Mouse (Mus musculus) embryonic facial prominence, embryonic 12.5 days (tissue): Measurements from ENCODE around the gene Prr15l. TPM values are rescaled to one million over a fixed set of nuclear protein-coding genes. Genes with fewer than 3 reads are reported as not detected.
A peak's percentile ranks its signal among the peaks of the same experiment; 100 is the strongest.

ENCODE experiments used
- ATAC-seq: fragments of 200-750 bp; cut with Nextera tagmentation; 2 replicates; pipeline ENCODE4 v1.8.0; 2017; ENCODE audit not compliant: insufficient number of reproducible peaks, insufficient read depth, low FRiP score, low TSS enrichment
- H3K27ac ChIP-seq: fragments of 300-500 bp; sonication (generic); 2 replicates; pipeline ENCODE4 v1.5.1; 2016; ENCODE audit warnings: mild to moderate bottlenecking
- H3K27me3 ChIP-seq: fragments of 300-500 bp; sonication (generic); 2 replicates; pipeline ENCODE4 v1.6.1; 2016; ENCODE audit warnings: mild to moderate bottlenecking, moderate library complexity
- H3K36me3 ChIP-seq: fragments of 300-500 bp; sonication (generic); 2 replicates; pipeline ENCODE4 v1.6.1; 2016; ENCODE audit warnings: mild to moderate bottlenecking
- H3K4me1 ChIP-seq: fragments of 300-500 bp; sonication (generic); 2 replicates; pipeline ENCODE4 v1.6.1; 2016
- H3K4me2 ChIP-seq: fragments of 300-500 bp; sonication (generic); replicated peaks from 2 replicates; pipeline ENCODE4 v1.6.1; 2016; ENCODE audit warnings: mild to moderate bottlenecking, moderate library complexity
- H3K4me3 ChIP-seq: fragments of 300-500 bp; sonication (generic); 2 replicates; pipeline ENCODE4 v1.5.1; 2016; ENCODE audit warnings: mild to moderate bottlenecking
- H3K9ac ChIP-seq: fragments of 300-500 bp; sonication (generic); 2 replicates; pipeline ENCODE4 v1.6.1; 2016; ENCODE audit warnings: mild to moderate bottlenecking, moderate library complexity
- H3K9me3 ChIP-seq: fragments of 300-500 bp; sonication (generic); 2 replicates; pipeline ENCODE4 v1.6.1; 2016; ENCODE audit warnings: mild to moderate bottlenecking, moderate library complexity
- WGBS: fragments of 180-500 bp; shearing (Covaris S2); methylation state at CpG from one replicate; pipeline ENCODE4 v1.1.7; 2016; 5-methylcytosine and 5-hydroxymethylcytosine counted together
- polyA plus RNA-seq: library from polyadenylated mRNA; unstranded; fragments of >200 nt; fragmentation: Nextera tagmentation; extraction: Ambion mirVana; gene quantifications from 2 replicates; pipeline ENCODE4 v1.2.1, GENCODE M21; 2016

Gene Prr15l
- polyA plus RNA-seq, 1 experiment from 2014 or later = 2.4 TPM

DNA sequence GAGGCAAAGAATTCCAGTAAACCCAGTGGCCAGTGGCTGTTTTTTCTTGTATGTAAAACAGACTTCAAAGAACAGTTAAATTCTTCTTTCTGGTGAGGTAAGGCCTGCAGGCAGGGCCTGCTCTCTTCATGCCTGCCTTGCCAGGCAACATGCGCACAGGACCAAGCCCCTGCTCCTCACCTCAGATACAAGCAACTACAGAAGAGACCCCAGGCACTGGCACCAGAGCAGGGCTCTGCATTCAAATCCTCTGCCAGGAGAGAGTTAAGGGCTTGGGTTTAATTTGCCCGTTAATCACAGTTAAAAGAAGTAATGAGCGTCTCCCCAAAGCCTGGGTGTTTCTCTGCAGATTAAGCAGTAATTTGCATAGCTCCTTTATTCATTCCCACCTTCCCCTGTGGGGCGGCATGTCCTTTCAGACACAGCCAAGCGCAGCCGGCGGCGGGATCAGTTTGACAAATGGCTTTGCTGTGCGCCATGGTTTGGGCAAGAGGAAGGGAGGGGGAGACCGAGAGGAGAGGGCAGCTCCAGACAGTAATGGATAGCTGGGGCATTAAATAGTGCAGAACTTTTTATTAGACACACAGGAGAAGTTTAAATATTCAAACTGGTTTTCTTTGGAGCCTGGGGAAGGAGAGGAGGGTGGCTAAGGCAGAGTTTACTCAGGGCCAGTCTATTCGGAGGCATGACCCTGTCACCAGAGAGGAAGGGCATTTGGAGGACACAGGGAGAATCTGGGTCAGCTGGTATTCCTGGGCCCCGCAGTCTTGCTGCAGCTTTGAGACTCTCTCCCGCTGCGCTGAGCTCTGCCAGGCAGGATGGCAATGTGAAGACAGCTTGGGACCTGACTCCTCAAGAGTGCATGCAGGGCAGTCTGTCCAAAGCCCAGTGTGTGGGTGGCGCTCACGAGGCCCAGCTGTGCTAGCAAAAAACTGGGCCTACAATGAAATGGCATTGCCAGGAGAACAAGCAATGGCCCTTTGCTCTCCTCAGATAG is 25.0 kb upstream of the Prr15l start:
- no peak overlapping the region for H3K4me2 ChIP-seq

DNA sequence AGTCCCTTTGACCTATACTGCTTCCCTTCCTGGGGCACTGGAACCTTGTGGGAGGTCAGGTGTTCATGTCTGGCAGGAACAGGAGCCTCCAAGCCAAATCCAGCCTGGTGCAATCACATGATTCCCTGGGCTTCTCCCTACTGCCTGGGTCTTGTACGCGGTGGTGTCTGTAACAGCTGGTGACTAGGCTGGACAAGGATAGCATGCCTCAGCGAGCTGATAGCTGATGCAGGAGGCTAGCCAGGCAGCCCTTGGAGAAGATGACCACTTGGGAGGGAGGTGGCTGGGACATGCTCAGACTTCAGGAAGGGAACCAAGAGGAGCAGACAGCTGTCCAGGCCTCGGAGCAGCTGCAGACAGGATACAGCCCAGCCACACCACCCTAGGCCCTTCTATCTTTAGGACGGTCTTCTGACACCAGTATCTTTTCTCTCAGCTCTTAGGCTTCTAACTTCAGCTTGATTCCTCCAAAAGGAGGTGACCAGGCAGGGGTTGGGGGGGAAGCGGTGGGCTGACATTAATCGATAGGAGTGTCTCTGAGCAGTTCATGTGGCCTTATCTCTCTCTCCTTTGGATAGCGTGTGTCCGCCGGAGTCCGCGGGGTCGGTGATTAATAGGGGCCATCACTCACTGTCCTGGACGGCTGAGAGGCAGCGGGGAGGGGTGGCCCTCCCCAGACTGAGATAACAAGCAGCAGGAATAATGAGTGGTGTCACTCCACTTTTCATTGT is 21.3 kb upstream of the Prr15l start:
- Histone ChIP-seq H3K4me2 (no peak overlapping the region), H3K27me3 (no peaks in the 10 kb centered on the region), H3K9me3 (no peaks in the 10 kb centered on the region), H3K4me1 (peaks cover 14% of the 10 kb centered on the region), H3K36me3 (peaks cover 35% of the 10 kb centered on the region), H3K9ac (no peak overlapping the region), H3K4me3 (no peak overlapping the region), H3K27ac (no peak overlapping the region; the same call in 1 of the 2 replicates)
- no peak for ATAC-seq
- 66% methylated on average over 15 of the region's 15 CpGs for WGBS

More for the DNA sequence above, 25.0 kb upstream of the Prr15l start:
- H3K27me3 ChIP-seq = no peaks in the 10 kb centered on the region
- H3K4me3 ChIP-seq = no peak overlapping the region
- no peak for ATAC-seq
- WGBS = 22% methylated on average over 16 of the region's 16 CpGs
- no peak overlapping the region for H3K9ac ChIP-seq
- no peaks in the 10 kb centered on the region for H3K9me3 ChIP-seq
- H3K36me3 ChIP-seq = peaks cover 17% of the 10 kb centered on the region
- 0 out of 2 replicates have a peak overlapping the region, but pooled peaks have one; percentile 46 for H3K27ac ChIP-seq
- peaks cover 26% of the 10 kb centered on the region for H3K4me1 ChIP-seq

DNA sequence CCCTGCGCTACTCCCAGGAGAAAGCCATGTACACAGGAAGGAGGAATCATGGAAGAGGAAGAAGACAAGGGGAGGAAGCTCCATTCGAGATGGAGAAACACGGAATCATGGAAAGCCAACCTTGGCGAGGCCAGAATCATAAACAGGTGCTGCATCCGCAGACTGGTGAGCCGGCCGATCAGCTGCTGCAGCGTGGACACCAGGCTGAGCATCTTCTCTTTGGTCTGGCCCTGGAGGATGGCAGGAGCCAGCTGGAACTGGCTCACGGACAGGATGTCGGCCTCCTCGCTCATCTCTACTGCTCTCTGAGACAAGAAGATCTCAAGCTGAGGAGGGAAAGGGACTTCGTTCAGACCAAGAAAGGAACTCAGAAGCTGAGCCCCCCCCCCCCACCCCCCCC is 19.3 kb upstream of the Prr15l start:
- H3K36me3 ChIP-seq = peaks cover 45% of the 10 kb centered on the region
- no peaks in the 10 kb centered on the region for H3K9me3 ChIP-seq
- H3K9ac ChIP-seq = no peak overlapping the region
- no peak overlapping the region for H3K4me2 ChIP-seq
- 0 out of 2 replicates have a peak, but pooled peaks cover under 1% of the 10 kb centered on the region for H3K4me1 ChIP-seq
- no peak overlapping the region for H3K4me3 ChIP-seq
- H3K27ac ChIP-seq = no peak overlapping the region
- no peaks in the 10 kb centered on the region for H3K27me3 ChIP-seq
- 82% methylated on average over 12 of the region's 12 CpGs for WGBS
- ATAC-seq = no peak

DNA sequence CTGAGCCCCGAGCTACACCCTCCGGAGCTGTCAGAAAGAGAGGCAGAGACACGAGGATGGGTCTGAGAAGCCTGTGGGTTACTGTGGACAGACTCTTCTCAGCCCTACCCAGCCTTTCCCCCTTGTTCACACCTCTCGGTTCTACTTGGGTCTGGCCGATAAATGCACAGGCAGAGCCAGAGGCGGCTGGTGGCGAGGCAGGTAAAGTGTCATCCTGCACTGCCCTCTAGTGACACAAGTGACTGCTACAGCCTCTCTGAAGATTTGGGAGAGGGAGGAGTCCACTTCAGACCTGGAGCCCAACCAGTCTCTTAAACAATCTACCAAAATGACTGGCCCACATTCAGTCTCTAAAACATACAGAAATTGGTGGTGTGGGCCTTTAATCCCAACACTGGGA is 17.9 kb upstream of the Prr15l start:
- no peaks in the 10 kb centered on the region for H3K27me3 ChIP-seq
- no peak overlapping the region for H3K27ac ChIP-seq
- peaks cover 45% of the 10 kb centered on the region for H3K36me3 ChIP-seq
- no peak overlapping the region for H3K4me3 ChIP-seq
- ATAC-seq = 0 out of 2 replicates have a peak, but pooled peaks have one; percentile 31
- WGBS = 25% methylated on average over 7 of the region's 7 CpGs
- H3K4me1 ChIP-seq = peaks cover 4% of the 10 kb centered on the region
- no peaks in the 10 kb centered on the region for H3K9me3 ChIP-seq
- H3K4me2 ChIP-seq = no peak overlapping the region
- H3K9ac ChIP-seq = no peak overlapping the region

DNA sequence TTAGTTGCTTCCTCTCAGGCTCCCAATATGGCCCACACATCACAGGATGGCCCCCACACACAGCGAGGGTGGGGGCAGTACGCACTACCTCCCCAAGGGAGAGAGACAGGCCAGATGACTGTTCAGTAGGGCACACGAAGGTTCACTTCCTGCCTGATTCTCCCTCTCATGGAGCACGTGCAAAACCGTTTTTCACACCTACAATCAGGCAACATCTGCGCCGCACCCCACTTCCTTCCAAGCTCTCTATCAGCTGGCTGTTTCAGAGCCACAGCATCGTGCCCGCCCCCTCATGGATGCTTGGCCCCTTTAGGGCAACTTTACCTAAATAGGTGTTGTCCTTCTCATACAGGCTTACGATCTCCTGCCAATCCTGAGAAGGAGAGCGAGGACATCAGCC is 15.2 kb upstream of the Prr15l start:
- 80% methylated on average over 11 of the region's 11 CpGs for WGBS
- Histone ChIP-seq H3K9ac (no peak overlapping the region), H3K27me3 (no peaks in the 10 kb centered on the region), H3K27ac (no peak overlapping the region), H3K9me3 (no peaks in the 10 kb centered on the region), H3K4me2 (no peak overlapping the region), H3K36me3 (peaks cover 31% of the 10 kb centered on the region), H3K4me3 (no peak overlapping the region), H3K4me1 (peaks cover 11% of the 10 kb centered on the region)
- no peak for ATAC-seq

DNA sequence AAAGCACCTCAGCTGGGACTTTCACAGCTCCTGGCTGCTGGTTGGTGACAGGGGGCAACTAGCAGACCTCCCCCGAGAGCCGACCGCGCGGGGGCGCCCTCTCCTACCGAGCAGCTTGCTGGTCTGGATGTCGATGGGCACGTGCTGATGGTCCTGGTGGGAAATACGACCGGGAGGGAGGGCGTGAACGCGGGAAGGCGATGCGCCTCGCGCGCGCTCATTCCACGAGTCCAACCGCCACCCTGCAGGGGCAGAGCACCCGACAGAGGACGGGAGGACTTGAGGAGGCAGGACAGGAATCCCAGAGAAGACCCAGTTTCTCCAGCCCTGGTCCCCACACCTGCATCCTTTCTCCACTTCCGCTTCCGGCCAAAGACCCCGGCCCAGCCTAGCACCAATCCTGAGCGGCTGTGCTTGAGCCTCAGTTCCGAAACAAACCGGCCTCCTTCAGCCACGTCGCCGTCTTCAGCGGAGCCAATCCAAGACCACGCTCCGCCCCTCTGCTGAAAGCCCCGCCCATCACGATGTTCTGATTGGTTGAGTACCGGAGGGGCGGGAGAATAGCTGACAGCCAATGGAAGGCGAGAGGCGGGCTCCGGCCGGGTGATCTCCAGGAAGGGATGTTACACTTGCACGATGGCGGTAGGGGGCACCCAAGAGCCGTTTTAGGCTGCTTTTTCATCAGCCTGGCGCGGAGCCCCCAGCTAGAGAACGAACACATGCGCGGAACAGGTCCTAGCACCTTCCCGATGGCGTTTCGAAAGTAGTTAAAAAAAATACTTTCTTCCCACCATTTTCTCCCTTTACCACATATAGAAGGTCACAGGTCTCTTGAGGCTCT is 11.6 kb upstream of the Prr15l start, which contains the start of gene Cdk5rap3:
Gene Cdk5rap3, minus strand, starts transcription at position 453 of the 841 bp plus-strand sequence.
- H3K9me3 ChIP-seq = no peaks in the 10 kb centered on the region
- H3K4me3 ChIP-seq = peak within 1 kb of the TSS; percentile 84
- H3K9ac ChIP-seq = peak within 1 kb of the TSS; percentile 78
- peak within 1 kb of the TSS; percentile 93 for H3K4me2 ChIP-seq
- WGBS = under 1% methylated on average over 55 of the region's 55 CpGs
- 0 out of 2 replicates have a peak, but pooled peaks cover 5% of the 10 kb centered on the region for H3K27me3 ChIP-seq
- H3K27ac ChIP-seq = peak within 1 kb of the TSS; percentile 23; the same call in 1 of the 2 replicates
- H3K36me3 ChIP-seq = peaks cover 14% of the 10 kb centered on the region
- ATAC-seq = peak; percentile 94
- H3K4me1 ChIP-seq = peaks cover 11% of the 10 kb centered on the region

DNA sequence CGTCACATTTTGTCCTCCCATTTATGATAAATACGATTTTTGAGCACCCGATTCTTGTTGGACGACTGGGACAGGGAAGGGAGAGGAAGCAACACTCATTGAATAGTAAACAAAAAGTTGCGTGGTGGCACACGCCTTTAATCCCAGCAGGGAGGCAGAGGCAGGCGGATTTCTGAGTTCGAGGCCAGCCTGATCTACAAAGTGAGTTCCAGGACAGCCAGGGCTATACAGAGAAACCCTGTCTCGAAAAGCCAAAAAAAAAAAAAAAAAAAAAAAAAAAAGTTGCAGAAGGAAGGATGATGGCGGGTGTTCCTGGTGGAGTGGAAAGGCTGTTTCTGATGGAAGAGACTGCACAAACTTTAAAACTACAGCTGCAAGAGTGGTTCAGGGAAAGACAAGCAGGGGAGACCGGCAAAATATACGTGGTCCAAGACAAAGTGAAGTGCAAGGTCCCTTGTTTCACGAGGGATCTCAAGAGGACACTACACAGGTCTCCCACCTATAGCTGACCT is 11.0 kb upstream of the Prr15l start:
- H3K27ac ChIP-seq = no peak overlapping the region
- ATAC-seq = no peak

DNA sequence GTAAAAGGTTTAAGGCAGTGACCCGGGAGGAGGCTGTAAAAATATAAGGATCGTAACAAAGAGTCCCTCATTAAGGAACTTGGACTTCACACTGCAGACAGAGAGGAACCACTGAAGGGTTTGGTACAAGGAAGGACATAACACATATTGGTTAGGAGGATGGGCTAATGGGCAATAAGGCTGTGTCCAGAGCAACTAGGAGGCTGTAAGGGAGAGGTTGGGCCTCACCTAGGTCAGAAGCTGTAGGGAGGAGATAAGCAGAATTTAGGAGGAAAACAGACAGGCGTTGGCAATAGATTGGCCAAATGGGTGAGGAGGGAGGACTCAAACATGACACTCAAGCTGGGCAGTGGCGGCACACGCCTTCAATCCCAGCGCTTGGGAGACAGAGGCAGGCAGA is 10.5 kb upstream of the Prr15l start:
- no peaks in the 10 kb centered on the region for H3K9me3 ChIP-seq
- H3K36me3 ChIP-seq = 0 out of 2 replicates have a peak, but pooled peaks cover 3% of the 10 kb centered on the region
- no peak for ATAC-seq
- 0 out of 2 replicates have a peak, but pooled peaks cover 5% of the 10 kb centered on the region for H3K27me3 ChIP-seq
- peaks cover 11% of the 10 kb centered on the region for H3K4me1 ChIP-seq
- H3K9ac ChIP-seq = no peak overlapping the region
- no peak overlapping the region for H3K4me3 ChIP-seq
- WGBS = 89% methylated on average over 6 of the region's 6 CpGs
- no peak overlapping the region for H3K4me2 ChIP-seq
- no peak overlapping the region for H3K27ac ChIP-seq

More for the DNA sequence above, 11.0 kb upstream of the Prr15l start:
- H3K9ac ChIP-seq = no peak overlapping the region
- 0 out of 2 replicates have a peak, but pooled peaks cover 5% of the 10 kb centered on the region for H3K27me3 ChIP-seq
- peaks cover 11% of the 10 kb centered on the region for H3K4me1 ChIP-seq
- no peaks in the 10 kb centered on the region for H3K9me3 ChIP-seq
- H3K4me3 ChIP-seq = peak overlapping the region; percentile 29
- peak overlapping the region; percentile 40; the same call in 1 of the 2 replicates for H3K4me2 ChIP-seq
- 35% methylated on average over 13 of the region's 13 CpGs for WGBS
- peaks cover 7% of the 10 kb centered on the region; the same call in 1 of the 2 replicates for H3K36me3 ChIP-seq

DNA sequence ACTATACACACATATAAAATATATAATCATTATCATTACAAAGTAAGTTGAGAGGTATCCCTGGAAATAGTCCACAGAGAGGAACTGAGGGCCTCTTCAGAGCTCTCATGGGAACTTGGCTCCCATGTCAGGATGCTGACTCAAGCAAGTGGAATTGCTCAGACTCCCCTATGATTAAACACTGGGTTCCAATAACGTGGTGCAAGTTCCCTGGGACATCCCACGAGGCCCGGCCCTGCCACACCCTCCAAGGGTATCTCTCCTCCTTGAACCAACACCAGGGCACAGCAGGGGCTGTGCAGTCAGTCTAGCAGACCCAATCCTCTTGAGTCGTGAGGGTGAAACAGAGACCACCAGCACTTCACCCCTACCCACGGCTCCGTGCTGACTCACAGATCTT is 8.9 kb upstream of the Prr15l start:
- ATAC-seq = no peak

DNA sequence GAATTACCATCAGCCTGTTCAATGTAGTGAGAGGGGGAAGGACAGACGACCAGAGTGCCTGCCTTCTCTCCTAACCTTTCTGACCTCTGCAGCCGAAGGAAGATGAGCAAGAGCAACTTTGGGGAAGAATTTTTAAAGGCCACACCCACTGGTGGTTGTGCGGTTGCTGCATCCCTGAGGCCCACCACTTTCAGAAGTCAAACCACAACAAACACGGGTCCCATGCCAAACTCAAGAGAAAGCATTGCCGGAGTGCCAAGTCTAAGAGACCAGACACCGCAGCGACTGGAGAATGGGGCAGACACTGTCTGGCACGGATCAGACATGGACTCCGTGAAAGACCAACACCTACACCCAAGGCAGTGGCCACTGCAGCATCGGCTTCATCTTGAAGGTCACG is 3.0 kb upstream of the Prr15l start:
- Histone ChIP-seq H3K9ac (no peak overlapping the region), H3K27me3 (peaks cover 19% of the 10 kb centered on the region), H3K4me3 (no peak overlapping the region), H3K9me3 (no peaks in the 10 kb centered on the region), H3K27ac (no peak overlapping the region), H3K4me2 (no peak overlapping the region), H3K4me1 (peaks cover 13% of the 10 kb centered on the region), H3K36me3 (no peaks in the 10 kb centered on the region)
- 81% methylated on average over 11 of the region's 11 CpGs for WGBS
- no peak for ATAC-seq

More for the DNA sequence above, 8.9 kb upstream of the Prr15l start:
- H3K4me3 ChIP-seq = no peak overlapping the region
- no peaks in the 10 kb centered on the region for H3K36me3 ChIP-seq
- 0 out of 2 replicates have a peak, but pooled peaks cover 5% of the 10 kb centered on the region for H3K27me3 ChIP-seq
- H3K9ac ChIP-seq = no peak overlapping the region
- peaks cover 11% of the 10 kb centered on the region for H3K4me1 ChIP-seq
- 46% methylated on average over 6 of the region's 6 CpGs for WGBS
- no peak overlapping the region for H3K4me2 ChIP-seq
- H3K27ac ChIP-seq = no peak overlapping the region
- H3K9me3 ChIP-seq = no peaks in the 10 kb centered on the region
